Mouse (Mus musculus): ENCODE measurements around the gene Hs3st2. TPM values are rescaled to one million over a fixed set of nuclear protein-coding genes. Genes with fewer than 3 reads are reported as not detected.
"Not testable (repeated sequence)": the region's sequence is repeated elsewhere in the genome, so short reads cannot be mapped to it uniquely, and the experiment has no call there.

Gene Hs3st2
- polyA plus RNA-seq (2016; fragmentation: Nextera tagmentation; extraction: Ambion mirVana) = not detected in 2 replicates

DNA sequence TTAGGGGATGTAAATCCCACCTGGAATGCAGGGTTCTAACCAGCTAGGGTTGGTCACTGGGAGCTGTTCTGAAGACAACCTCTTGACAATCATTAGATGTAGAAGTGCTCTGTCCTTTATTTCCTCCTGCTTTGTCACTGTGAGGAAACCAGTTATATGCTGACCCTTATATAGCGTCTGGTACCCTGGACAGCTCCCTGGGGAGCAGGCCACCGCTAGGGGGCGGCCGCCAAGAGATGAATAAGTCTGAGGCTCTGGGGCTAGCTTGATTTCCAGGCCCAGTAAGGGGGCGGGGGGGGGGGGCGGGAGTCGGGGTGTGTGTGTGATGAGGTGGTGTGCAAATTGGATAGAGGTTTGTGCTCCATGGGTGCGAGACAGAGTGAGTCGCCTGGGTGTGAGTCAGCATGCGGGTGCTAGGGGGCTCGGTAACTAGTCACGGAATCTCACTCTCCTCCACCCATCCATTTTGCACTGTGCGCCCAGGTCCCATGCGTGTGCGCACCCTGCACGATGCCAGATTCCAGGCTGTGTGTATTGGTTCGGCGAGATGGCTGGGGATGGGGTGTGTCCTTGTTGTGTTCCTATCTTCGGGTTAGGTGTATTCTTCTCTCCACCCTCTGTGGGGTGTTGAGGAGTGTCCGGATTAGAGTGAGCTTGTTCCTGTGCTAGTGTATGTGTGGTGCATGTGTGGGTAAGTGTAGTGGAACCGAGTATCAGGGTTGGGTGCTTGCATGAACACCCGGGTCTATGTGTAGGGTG, at the start of gene Hs3st2:
Hs3st2 (plus strand) TSS at position 635 of the 759 bp plus-strand sequence.
- Histone ChIP-seq H3K36me3 (replicated peaks) (no peaks in the 10 kb centered on the region), H3K27ac (no peak within 1 kb of the TSS), H3K4me3 (peak within 1 kb of the TSS; percentile 48), H3K4me1 (peaks cover 18% of the 10 kb centered on the region), H3K9me3 (no peaks in the 10 kb centered on the region), H3K27me3 (ENCODE audit: poor library complexity, severe bottlenecking) (peaks cover 58% of the 10 kb centered on the region)
- peak; percentile 71 for DNase-seq (ENCODE audit: extremely low spot score, low spot score)
- 3% methylated on average over 19 of the region's 22 CpGs for WGBS

DNA sequence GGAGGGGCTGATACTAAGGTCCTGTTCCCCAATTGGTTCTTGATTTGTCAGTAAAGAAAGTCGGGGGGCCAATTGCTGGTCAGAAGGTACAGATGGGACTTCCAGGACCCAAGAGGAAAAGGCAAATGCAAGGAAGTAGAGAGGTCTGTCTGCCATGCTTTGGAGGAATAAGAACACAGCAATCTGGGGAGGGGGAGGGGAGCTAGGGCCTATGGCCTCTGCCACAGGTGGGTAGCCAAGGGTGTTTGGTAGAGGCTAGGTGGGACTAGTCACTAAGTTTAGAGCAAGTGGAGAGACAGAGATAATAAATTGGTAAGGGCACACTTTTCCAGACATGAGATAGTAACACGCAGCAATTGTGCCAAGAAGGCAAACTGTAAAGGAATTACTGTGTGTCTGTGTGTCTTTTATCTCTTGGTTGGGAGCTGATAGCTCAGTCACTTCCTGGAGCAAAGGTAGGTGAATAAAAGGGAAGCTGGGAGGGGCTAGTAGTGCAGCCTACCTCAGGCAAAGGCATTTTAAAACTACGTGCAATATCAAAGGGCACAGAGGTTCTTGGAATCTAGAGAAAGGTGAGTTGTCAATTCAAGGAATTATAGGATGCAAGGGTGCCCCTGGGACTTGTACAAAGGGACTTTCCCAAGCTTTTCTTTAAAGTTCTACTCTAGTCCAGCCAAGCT, 43.2 kb upstream of the Hs3st2 start:
- DNase-seq (ENCODE audit: extremely low spot score, low spot score) = no peak
- no peak overlapping the region for H3K4me3 ChIP-seq
- H3K4me1 ChIP-seq = no peaks in the 10 kb centered on the region
- H3K27me3 ChIP-seq (ENCODE audit: poor library complexity, severe bottlenecking) = no peaks in the 10 kb centered on the region
- no peaks in the 10 kb centered on the region for H3K36me3 ChIP-seq (replicated peaks)
- no peaks in the 10 kb centered on the region for H3K9me3 ChIP-seq
- no peak overlapping the region for H3K27ac ChIP-seq
- WGBS = 79% methylated on average over 3 of the region's 3 CpGs

DNA sequence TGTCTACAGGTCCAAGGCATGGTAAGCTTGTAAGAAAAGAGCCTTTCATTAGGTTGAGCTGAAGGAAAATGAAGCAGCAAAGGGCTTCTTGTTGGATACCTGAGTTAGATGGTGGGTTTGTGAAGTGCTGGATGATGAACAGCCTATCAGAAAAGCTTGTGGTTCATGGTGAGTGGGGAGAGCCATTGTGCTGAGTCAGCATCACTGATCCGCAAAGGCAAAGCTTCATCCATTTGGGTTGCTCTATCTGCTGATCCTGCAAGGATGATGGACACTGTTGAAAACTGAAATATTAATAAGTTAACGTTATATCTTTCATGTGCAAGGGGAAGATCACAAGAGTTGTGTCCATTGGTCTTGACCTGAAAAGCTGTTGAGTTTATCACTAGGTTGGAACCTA, 40.0 kb upstream of the Hs3st2 start:
- Histone ChIP-seq H3K27ac (no peak overlapping the region), H3K36me3 (replicated peaks) (no peaks in the 10 kb centered on the region), H3K4me1 (no peaks in the 10 kb centered on the region), H3K27me3 (ENCODE audit: poor library complexity, severe bottlenecking) (no peaks in the 10 kb centered on the region), H3K9me3 (no peaks in the 10 kb centered on the region), H3K4me3 (no peak overlapping the region)
- 90% methylated on average over 2 of the region's 2 CpGs for WGBS
- no peak for DNase-seq (ENCODE audit: extremely low spot score, low spot score)

- H3K4me1 ChIP-seq; DNase-seq (ENCODE audit: extremely low spot score, low spot score); H3K4me3 ChIP-seq; H3K9me3 ChIP-seq; H3K27ac ChIP-seq; H3K36me3 ChIP-seq (replicated peaks); H3K27me3 ChIP-seq (ENCODE audit: poor library complexity, severe bottlenecking): not testable (repeated sequence)
- 91% methylated on average over 6 of the region's 6 CpGs for WGBS
Measured at GRCm38 (mm10) chr7:121361448-121361847, 30.2 kb upstream of the Hs3st2 start.

- WGBS = 90% methylated on average over 7 of the region's 7 CpGs
- no peak overlapping the region for H3K27ac ChIP-seq
Measured at GRCm38 (mm10) chr7:121365584-121365983, 26.1 kb upstream of the Hs3st2 start.

GRCm38 (mm10) chr7:121367185-121367584, 24.5 kb upstream of the Hs3st2 start:
- H3K27ac ChIP-seq = no peak overlapping the region
- H3K4me3 ChIP-seq = no peak overlapping the region
- no peak for DNase-seq (ENCODE audit: extremely low spot score, low spot score)
- 96% methylated on average over 6 of the region's 6 CpGs for WGBS
- H3K27me3 ChIP-seq (ENCODE audit: poor library complexity, severe bottlenecking) = no peaks in the 10 kb centered on the region
- H3K9me3 ChIP-seq = no peaks in the 10 kb centered on the region
- H3K4me1 ChIP-seq = no peaks in the 10 kb centered on the region
- no peaks in the 10 kb centered on the region for H3K36me3 ChIP-seq (replicated peaks)

More at GRCm38 (mm10) chr7:121365584-121365983, 26.1 kb upstream of the Hs3st2 start:
- no peaks in the 10 kb centered on the region for H3K4me1 ChIP-seq
- H3K36me3 ChIP-seq (replicated peaks) = no peaks in the 10 kb centered on the region
- no peak overlapping the region for H3K4me3 ChIP-seq
- no peaks in the 10 kb centered on the region for H3K9me3 ChIP-seq
- H3K27me3 ChIP-seq (ENCODE audit: poor library complexity, severe bottlenecking) = no peaks in the 10 kb centered on the region
- no peak for DNase-seq (ENCODE audit: extremely low spot score, low spot score)

- 90% methylated on average over 7 of the region's 7 CpGs for WGBS
- no peaks in the 10 kb centered on the region for H3K36me3 ChIP-seq (replicated peaks)
- H3K4me1 ChIP-seq = peaks cover 3% of the 10 kb centered on the region; the same call in 1 of the 2 replicates
- H3K27ac ChIP-seq = no peak overlapping the region
- no peaks in the 10 kb centered on the region for H3K27me3 ChIP-seq (ENCODE audit: poor library complexity, severe bottlenecking)
- H3K4me3 ChIP-seq = no peak overlapping the region
- no peak for DNase-seq (ENCODE audit: extremely low spot score, low spot score)
- no peaks in the 10 kb centered on the region for H3K9me3 ChIP-seq
Measured at GRCm38 (mm10) chr7:121371990-121372389, 19.7 kb upstream of the Hs3st2 start.

- 79% methylated on average over 6 of the region's 6 CpGs for WGBS
- Histone ChIP-seq H3K4me3 (no peak overlapping the region), H3K4me1 (peaks cover 3% of the 10 kb centered on the region; the same call in 1 of the 2 replicates), H3K27ac (no peak overlapping the region), H3K27me3 (ENCODE audit: poor library complexity, severe bottlenecking) (no peaks in the 10 kb centered on the region), H3K36me3 (replicated peaks) (no peaks in the 10 kb centered on the region), H3K9me3 (no peaks in the 10 kb centered on the region)
- no peak for DNase-seq (ENCODE audit: extremely low spot score, low spot score)
Measured at GRCm38 (mm10) chr7:121375456-121375855, 16.2 kb upstream of the Hs3st2 start.

GRCm38 (mm10) chr7:121378942-121379341, 12.7 kb upstream of the Hs3st2 start:
- DNase-seq (ENCODE audit: extremely low spot score, low spot score) = no peak
- H3K36me3 ChIP-seq (replicated peaks) = no peaks in the 10 kb centered on the region

DNA sequence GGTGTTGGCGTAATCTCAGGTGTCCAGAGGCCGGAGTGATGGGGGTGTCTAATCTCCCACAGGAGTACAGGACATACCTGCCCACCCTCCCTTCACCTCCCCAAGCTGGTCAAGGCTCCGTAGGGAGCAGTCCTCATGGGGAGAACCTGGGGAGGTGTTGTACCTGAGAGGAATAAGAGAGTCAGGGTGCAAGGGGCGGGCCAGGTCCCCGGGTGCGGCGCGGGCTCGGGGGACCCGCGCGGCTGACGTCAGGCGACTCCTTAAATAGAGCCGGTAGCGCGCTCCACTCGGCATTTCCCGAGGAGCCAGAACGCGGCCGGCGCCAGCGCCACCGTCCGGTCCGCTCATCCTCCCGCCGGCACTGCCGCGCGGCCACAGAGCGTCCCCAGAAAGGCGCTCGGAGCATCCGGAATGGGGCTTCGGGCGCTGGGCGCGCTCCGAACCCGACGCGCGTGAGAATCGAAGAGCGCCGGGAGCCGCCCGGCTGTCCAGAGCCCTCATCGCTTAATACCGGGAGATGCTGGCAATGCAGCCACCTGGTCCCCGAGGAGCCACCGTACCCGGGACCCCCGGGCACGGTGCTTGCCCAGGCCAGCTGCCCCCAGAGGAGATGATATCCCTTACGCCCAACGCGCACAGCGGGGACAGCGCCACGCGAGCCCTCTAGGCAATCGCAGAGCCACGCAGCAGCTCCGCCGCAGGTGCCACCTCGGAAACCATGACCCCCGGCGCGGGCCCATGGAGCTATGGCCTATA, 503 bp downstream of the Hs3st2 start:
- 1% methylated on average over 72 of the region's 72 CpGs for WGBS
- Histone ChIP-seq H3K4me3 (peak overlapping the region; percentile 48), H3K27ac (no peak overlapping the region), H3K36me3 (replicated peaks) (no peaks in the 10 kb centered on the region), H3K9me3 (no peaks in the 10 kb centered on the region), H3K27me3 (ENCODE audit: poor library complexity, severe bottlenecking) (peaks cover 58% of the 10 kb centered on the region), H3K4me1 (peaks cover 18% of the 10 kb centered on the region)
- DNase-seq (ENCODE audit: extremely low spot score, low spot score) = peak; percentile 36

More at GRCm38 (mm10) chr7:121378942-121379341, 12.7 kb upstream of the Hs3st2 start:
- no peak overlapping the region for H3K4me3 ChIP-seq
- no peaks in the 10 kb centered on the region for H3K27me3 ChIP-seq (ENCODE audit: poor library complexity, severe bottlenecking)
- H3K4me1 ChIP-seq = peaks cover 3% of the 10 kb centered on the region; the same call in 1 of the 2 replicates
- no peaks in the 10 kb centered on the region for H3K9me3 ChIP-seq
- no peak overlapping the region for H3K27ac ChIP-seq
- WGBS = 76% methylated on average over 4 of the region's 4 CpGs

DNA sequence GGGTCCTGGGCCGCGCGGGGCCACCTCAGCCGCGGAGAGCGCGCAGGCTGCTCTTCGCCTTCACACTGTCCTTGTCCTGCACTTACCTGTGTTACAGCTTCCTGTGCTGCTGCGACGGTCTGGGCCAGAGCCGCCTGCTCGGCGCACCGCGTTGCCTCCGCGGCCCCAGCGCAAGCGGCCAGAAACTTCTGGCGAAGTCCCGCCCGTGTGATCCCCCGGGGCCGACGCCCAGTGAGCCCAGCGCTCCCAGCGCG, 1.0 kb downstream of the Hs3st2 start:
- Histone ChIP-seq H3K27ac (no peak overlapping the region), H3K4me3 (peak overlapping the region; percentile 48), H3K4me1 (peaks cover 18% of the 10 kb centered on the region), H3K36me3 (replicated peaks) (no peaks in the 10 kb centered on the region), H3K27me3 (ENCODE audit: poor library complexity, severe bottlenecking) (peaks cover 58% of the 10 kb centered on the region), H3K9me3 (no peaks in the 10 kb centered on the region)
- WGBS = under 1% methylated on average over 28 of the region's 28 CpGs
- DNase-seq (ENCODE audit: extremely low spot score, low spot score) = no peak

DNA sequence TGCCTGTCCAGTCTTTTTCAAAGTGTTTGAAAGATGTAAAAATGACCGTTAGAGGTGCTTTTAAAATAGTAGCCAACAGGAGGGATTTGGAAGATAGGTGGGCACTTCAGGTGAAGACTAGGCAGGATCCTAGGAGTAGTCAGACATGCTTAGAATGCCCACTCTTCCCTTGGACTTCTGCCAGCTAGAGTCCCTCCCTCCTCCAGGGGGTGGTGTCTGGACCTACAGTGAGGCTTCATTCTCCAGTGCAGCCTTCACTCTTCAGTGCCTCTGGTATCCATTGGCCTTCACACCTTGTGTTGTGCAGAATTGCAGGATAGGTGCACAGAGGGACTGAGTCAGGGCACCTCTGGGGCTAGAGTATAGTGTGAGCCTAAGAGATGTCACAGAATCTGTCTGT, 2.2 kb downstream of the Hs3st2 start:
- no peak for DNase-seq (ENCODE audit: extremely low spot score, low spot score)
- Histone ChIP-seq H3K27me3 (ENCODE audit: poor library complexity, severe bottlenecking) (peaks cover 58% of the 10 kb centered on the region), H3K27ac (no peak overlapping the region), H3K4me3 (no peak overlapping the region), H3K36me3 (replicated peaks) (no peaks in the 10 kb centered on the region), H3K9me3 (no peaks in the 10 kb centered on the region), H3K4me1 (peaks cover 18% of the 10 kb centered on the region)
- WGBS = 75% methylated on average over 1 of the region's 1 CpGs

DNA sequence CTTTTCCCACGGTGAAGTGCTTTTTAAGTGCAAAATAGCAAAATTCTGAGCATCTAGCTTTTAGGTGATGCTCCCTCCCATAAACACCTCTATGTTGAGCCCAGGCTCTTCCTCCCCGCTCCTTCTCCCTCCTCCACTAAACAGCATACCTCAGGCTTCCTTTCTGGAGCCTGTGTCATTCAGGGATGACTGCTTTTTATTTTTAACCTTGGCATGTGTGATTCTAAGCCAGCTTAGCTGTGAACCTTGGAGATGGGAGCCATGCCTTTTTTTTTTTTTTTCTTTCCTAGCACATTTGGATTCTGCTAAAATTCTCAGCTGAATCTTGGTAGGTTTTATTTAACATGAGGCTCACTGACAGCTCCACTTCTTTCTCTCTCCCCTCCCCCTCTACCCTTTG, 3.2 kb downstream of the Hs3st2 start:
- no peak for DNase-seq (ENCODE audit: extremely low spot score, low spot score)
- no peaks in the 10 kb centered on the region for H3K36me3 ChIP-seq (replicated peaks)
- WGBS = 92% methylated on average over 2 of the region's 2 CpGs
- peaks cover 18% of the 10 kb centered on the region for H3K4me1 ChIP-seq
- no peak overlapping the region for H3K27ac ChIP-seq
- peaks cover 58% of the 10 kb centered on the region for H3K27me3 ChIP-seq (ENCODE audit: poor library complexity, severe bottlenecking)
- no peak overlapping the region for H3K4me3 ChIP-seq
- H3K9me3 ChIP-seq = no peaks in the 10 kb centered on the region
